Mouse (Mus musculus) granulocyte monocyte progenitor cell, adult 5-6 weeks (primary cell): ENCODE data around the gene Entpd6. TPM values are rescaled to one million over a fixed set of nuclear protein-coding genes. Genes with fewer than 3 reads are reported as not detected.

ENCODE experiments used
- ATAC-seq: replicated peaks from 2 replicates; pipeline ENCODE4 v1.8.0; 2016; ENCODE audit warnings: mild to moderate bottlenecking, moderate TSS enrichment, inconsistent platforms; ENCODE audit not compliant: poor library complexity, severe bottlenecking
- total RNA-seq, 2 experiments: library from RNA; stranded (forward) in 1 of 2; stranded (reverse) in 1 of 2; fragments of 200-712, 200-1000 nt in 1 of 2; fragments of >200 nt in 1 of 2; fragmentation: Nextera tagmentation in 1 of 2; gene quantifications; 2 replicates each; pipeline ENCODE4 v1.2.3; 2014 to 2017

Entpd6 gene
- total RNA-seq (2014; fragmentation: Nextera tagmentation) = 15.8 and 17.0 TPM in 2 replicates
- 14.7 and 15.6 TPM in 2 replicates for total RNA-seq (2017)

- peak; percentile 85 for ATAC-seq
Measured at GRCm38 (mm10) chr2:150748854-150749253, at the start of gene Entpd6. Entpd6 (plus strand) TSS chr2:150749042.

- ATAC-seq = no peak
Measured at GRCm38 (mm10) chr2:150712167-150712674, 36.6 kb upstream of the Entpd6 start.

GRCm38 (mm10) chr2:150735756-150736576 lies 12.9 kb upstream of the Entpd6 start:
- ATAC-seq = no peak

GRCm38 (mm10) chr2:150737881-150738280 lies 11.0 kb upstream of the Entpd6 start:
- ATAC-seq = no peak; the same call in 1 of the 2 replicates

- no peak for ATAC-seq
Measured at GRCm38 (mm10) chr2:150740145-150740841, 8.5 kb upstream of the Entpd6 start.

GRCm38 (mm10) chr2:150741405-150741804 lies 7.4 kb upstream of the Entpd6 start:
- ATAC-seq = peak; percentile 43; the same call in 1 of the 2 replicates

GRCm38 (mm10) chr2:150745016-150745415 lies 3.8 kb upstream of the Entpd6 start:
- ATAC-seq = no peak

- ATAC-seq = peak; percentile 47
Measured at GRCm38 (mm10) chr2:150749283-150749682, 441 bp downstream of the Entpd6 start.

- peak; percentile 50 for ATAC-seq
Measured at GRCm38 (mm10) chr2:150750129-150750979, 1.5 kb downstream of the Entpd6 start.

- ATAC-seq = no peak
Measured at GRCm38 (mm10) chr2:150755016-150755415, 6.2 kb downstream of the Entpd6 start.

GRCm38 (mm10) chr2:150761476-150761875 lies 12.6 kb downstream of the Entpd6 start:
- ATAC-seq = no peak

GRCm38 (mm10) chr2:150765619-150766018 lies 16.8 kb downstream of the Entpd6 start:
- ATAC-seq = no peak

- ATAC-seq = no peak
Measured at GRCm38 (mm10) chr2:150766083-150766862, 17.4 kb downstream of the Entpd6 start.

GRCm38 (mm10) chr2:150768678-150769077 lies 19.8 kb downstream of the Entpd6 start:
- ATAC-seq = no peak

GRCm38 (mm10) chr2:150770747-150771146 lies 21.9 kb downstream of the Entpd6 start:
- no peak for ATAC-seq

- no peak for ATAC-seq
Measured at GRCm38 (mm10) chr2:150771169-150771568, 22.3 kb downstream of the Entpd6 start.

- 0 out of 2 replicates have a peak, but pooled peaks have one; percentile 6 for ATAC-seq
Measured at GRCm38 (mm10) chr2:150771996-150772395, 23.2 kb downstream of the Entpd6 start.

- peak; percentile 29; the same call in 1 of the 2 replicates for ATAC-seq
Measured at GRCm38 (mm10) chr2:150772466-150773119, 23.8 kb downstream of the Entpd6 start.

GRCm38 (mm10) chr2:150782801-150783200 lies 34.0 kb downstream of the Entpd6 start:
- ATAC-seq = peak; percentile 33
